Mouse (Mus musculus): ENCODE data around the gene Adam10.

DNA sequence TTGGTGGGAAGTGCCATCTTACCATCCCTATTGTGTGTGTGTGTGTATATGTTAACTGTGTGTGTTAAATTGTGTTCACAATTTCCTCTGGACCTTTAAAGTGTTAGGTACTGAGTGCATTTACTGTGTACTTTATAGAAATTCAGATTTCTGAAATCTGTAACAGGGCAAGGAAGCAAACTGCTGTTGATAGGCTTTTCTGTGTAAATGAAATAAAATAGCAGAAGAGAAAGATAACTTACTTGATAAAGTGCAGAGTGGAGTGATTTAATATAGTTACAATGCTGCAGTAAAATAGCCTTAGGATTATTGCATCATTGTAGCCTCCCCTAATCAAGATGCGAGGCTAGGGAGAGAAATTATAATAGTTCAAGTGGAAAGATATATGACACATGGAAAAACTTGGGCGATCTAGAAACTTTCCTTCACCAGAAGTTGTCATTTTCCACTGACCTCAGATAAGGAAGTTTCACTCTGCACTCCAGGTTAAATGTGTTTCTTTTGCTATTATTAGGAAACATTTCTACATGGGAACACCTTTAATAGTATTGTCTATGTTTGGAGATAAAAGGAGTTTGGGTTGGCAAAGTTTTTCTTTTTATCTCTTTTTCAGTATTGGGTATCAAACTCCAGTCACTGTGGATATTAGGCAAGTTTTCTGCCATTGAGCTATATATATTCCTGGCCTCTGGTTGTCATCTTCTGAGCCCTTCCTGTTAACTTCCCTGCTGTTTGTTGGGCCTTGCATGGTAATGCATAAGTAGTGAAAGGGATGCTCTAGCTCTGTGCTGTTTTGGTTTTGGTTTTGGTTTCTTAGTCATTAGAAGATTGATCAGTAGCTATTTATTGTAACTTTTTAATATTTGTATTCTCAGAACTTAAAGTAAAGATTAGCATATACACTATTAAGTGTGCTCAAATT lies 13.2 kb downstream of the Adam10 start:
- no peak for TF ChIP-seq TAL1 (IDR thresholded peaks at IDR 0.05; ENCODE audit: low read length)
- TF ChIP-seq GATA1 (IDR thresholded peaks at IDR 0.05; ENCODE audit: low read length), result no peak
